Mouse (Mus musculus) heart, adult 2 months (tissue): ENCODE data around the gene Gramd1b. TPM values are rescaled to one million over a fixed set of nuclear protein-coding genes. Genes with fewer than 3 reads are reported as not detected.

ENCODE experiments used
- DNase-seq, 2 experiments: peaks; one replicate each; pipeline ENCODE4 v3.0.0; 2021
- H3K27ac ChIP-seq: fragments of 200-600 bp; 2 replicates; pipeline ENCODE4 v1.8.1; 2022
- H3K27me3 ChIP-seq: fragments of 200-500 bp; 2 replicates; pipeline ENCODE4 v1.6.1; 2012; ENCODE audit warnings: mild to moderate bottlenecking, low read length, inconsistent platforms, mixed read lengths; ENCODE audit not compliant: control insufficient read depth, insufficient read depth
- H3K36me3 ChIP-seq: fragments of 200-500 bp; 2 replicates; pipeline ENCODE4 v1.6.1; 2012; ENCODE audit warnings: low read length, inconsistent platforms; ENCODE audit not compliant: control insufficient read depth, insufficient read depth
- H3K4me1 ChIP-seq: fragments of 200-500 bp; 2 replicates; pipeline ENCODE4 v1.6.1; 2011; ENCODE audit warnings: low read length; ENCODE audit not compliant: control insufficient read depth, insufficient read depth
- H3K4me3 ChIP-seq: fragments of 200-600 bp; 2 replicates; pipeline ENCODE4 v1.8.1; 2022
- H3K79me2 ChIP-seq: fragments of 200-500 bp; replicated peaks from 2 replicates; pipeline ENCODE4 v1.6.1; 2012; ENCODE audit warnings: mild to moderate bottlenecking, inconsistent platforms, low read length, moderate library complexity, mixed read lengths; ENCODE audit not compliant: control insufficient read depth, insufficient read depth
- H3K9ac ChIP-seq: fragments of 200-500 bp; 2 replicates; pipeline ENCODE4 v1.6.1; 2012; ENCODE audit warnings: low read depth, mild to moderate bottlenecking, control low read depth, inconsistent platforms, low read length, mixed read lengths
- CTCF ChIP-seq: fragments of 200-600 bp; IDR thresholded peaks from 2 replicates; pipeline ENCODE4 v1.8.1; 2022; ENCODE audit warnings: antibody characterized with exemption, mild to moderate bottlenecking, moderate library complexity
- EP300 ChIP-seq: fragments of 200-500 bp; IDR thresholded peaks from 2 replicates; pipeline ENCODE4 v1.6.1; 2011; ENCODE audit warnings: low read depth, low read length, control low read depth; ENCODE audit not compliant: insufficient read depth
- POLR2A ChIP-seq: fragments of 200-500 bp; IDR thresholded peaks from 2 replicates; pipeline ENCODE4 v1.6.1; 2011; ENCODE audit warnings: mild to moderate bottlenecking, low read depth, low read length, control low read depth; ENCODE audit not compliant: insufficient read depth
- WGBS: fragments of 180-500 bp; shearing (Covaris S2); methylation state at CpG from one replicate; pipeline ENCODE4 v1.1.7; 2018; 5-methylcytosine and 5-hydroxymethylcytosine counted together
- intact Hi-C: fragments of 180-260 bp; cut with DNase I; formaldehyde crosslinking; loops from one replicate; pipeline ENCODE4 v1.15.1; 2025
- polyA plus RNA-seq: library from polyadenylated mRNA; depleted of rRNA; stranded (reverse); fragments of >200 nt; gene quantifications from 2 replicates; pipeline ENCODE4 v1.2.3, GENCODE M21; 2012; rRNA removed
- total RNA-seq, 2 experiments: library from RNA; stranded (reverse); gene quantifications; 2 replicates each; pipeline ENCODE4 v1.2.3; 2021

The Gramd1b gene
- total and polyA plus RNA-seq, 3 experiments: 16.9 to 25.0 (median 17.3) TPM

DNA sequence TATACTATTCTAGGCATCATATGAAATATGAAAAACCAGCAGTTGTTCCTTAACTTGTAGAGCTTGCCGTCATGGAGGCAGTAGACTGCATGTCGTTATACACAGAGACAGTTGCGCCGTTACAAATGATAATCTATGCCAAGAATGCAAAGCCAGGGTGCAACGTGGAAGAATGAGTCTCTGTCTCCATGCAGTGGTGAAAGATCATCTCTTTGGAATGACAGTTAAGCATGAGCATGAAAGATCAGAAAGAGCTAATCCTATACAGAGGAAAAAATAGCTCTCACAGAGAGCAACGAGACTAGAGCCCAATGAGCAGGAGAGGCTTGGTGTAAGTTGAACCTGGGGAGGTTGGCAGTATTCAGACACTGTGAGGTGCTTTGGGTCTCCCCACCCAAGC lies 284.5 kb downstream of the Gramd1b start:
- no peak for DNase-seq
- Histone ChIP-seq H3K27ac (no peak overlapping the region), H3K36me3 (no peaks in the 10 kb centered on the region; the same call in none of the 2 replicates), H3K4me3 (no peak overlapping the region), H3K79me2 (no peaks in the 10 kb centered on the region), H3K4me1 (peaks cover 2% of the 10 kb centered on the region), H3K9ac (no peak overlapping the region), H3K27me3 (no peaks in the 10 kb centered on the region)
- intact Hi-C loops: no loop called here
- 73% methylated on average over 6 of the region's 6 CpGs for WGBS
- no peak for TF ChIP-seq POLR2A
- TF ChIP-seq EP300: no peak

- H3K9ac ChIP-seq: no peak overlapping the region
- no peaks in the 10 kb centered on the region for H3K79me2 ChIP-seq
- H3K4me3 ChIP-seq: no peak overlapping the region
- H3K4me1 ChIP-seq: peaks cover 2% of the 10 kb centered on the region
- DNase-seq: no peak
- no peaks in the 10 kb centered on the region for H3K27me3 ChIP-seq
- TF ChIP-seq CTCF: no peak
- TF ChIP-seq EP300: no peak
- no peak for TF ChIP-seq POLR2A
- intact Hi-C loops: no loop called here
- H3K27ac ChIP-seq: no peak overlapping the region
- 80% methylated on average over 7 of the region's 7 CpGs for WGBS
- no peaks in the 10 kb centered on the region; the same call in none of the 2 replicates for H3K36me3 ChIP-seq
These were observed 285.1 kb downstream of the Gramd1b start for GRCm38 (mm10) chr9:40245974-40246665.

- no peak for DNase-seq
- WGBS: 25% methylated on average over 9 of the region's 9 CpGs
- no peak overlapping the region for H3K9ac ChIP-seq
These were observed 285.7 kb downstream of the Gramd1b start for GRCm38 (mm10) chr9:40245466-40245865.

More at GRCm38 (mm10) chr9:40245466-40245865, 285.7 kb downstream of the Gramd1b start:
- TF ChIP-seq CTCF (no peak), EP300 (no peak), POLR2A (no peak)
- Histone ChIP-seq H3K36me3 (no peaks in the 10 kb centered on the region; the same call in none of the 2 replicates), H3K79me2 (no peaks in the 10 kb centered on the region), H3K27me3 (no peaks in the 10 kb centered on the region), H3K4me3 (no peak overlapping the region), H3K27ac (no peak overlapping the region), H3K4me1 (peaks cover 2% of the 10 kb centered on the region)
- intact Hi-C loops: no loop called here

Other genes with a start within 250 kb of the Gramd1b start
- not detected for gene Gm21915, start 139.2 kb upstream of the Gramd1b start, total RNA-seq
- gene Gm21915, start 139.2 kb upstream of the Gramd1b start, polyA plus RNA-seq: not detected in 2 replicates
- 1 to 10 TPM; 4.4 to 5.5 TPM for gene Clmp, start 154.6 kb upstream of the Gramd1b start, total RNA-seq
- gene Clmp, start 154.6 kb upstream of the Gramd1b start, polyA plus RNA-seq: 2.8 and 3.1 TPM in 2 replicates